Mouse (Mus musculus) embryonic facial prominence, embryonic 10.5 days (tissue): ENCODE measurements around the gene Slc5a7. TPM values are rescaled to one million over a fixed set of nuclear protein-coding genes. Genes with fewer than 3 reads are reported as not detected.

Experiments
- DNase-seq: peaks from one replicate; pipeline ENCODE4 v3.0.0-alpha.2; 2017; ENCODE audit warnings: low spot score
- H3K27ac ChIP-seq: fragments of 300-500 bp; sonication (generic); replicated peaks from 2 replicates; pipeline ENCODE4 v1.5.1; 2016; ENCODE audit warnings: mild to moderate bottlenecking
- H3K27me3 ChIP-seq: fragments of 300-500 bp; sonication (generic); replicated peaks from 2 replicates; pipeline ENCODE4 v1.6.1; 2016; ENCODE audit warnings: low read depth, mild to moderate bottlenecking; ENCODE audit not compliant: poor library complexity, severe bottlenecking
- H3K36me3 ChIP-seq: fragments of 300-500 bp; sonication (generic); replicated peaks from 2 replicates; pipeline ENCODE4 v1.6.1; 2016; ENCODE audit warnings: mild to moderate bottlenecking, moderate library complexity
- H3K4me1 ChIP-seq: fragments of 300-500 bp; sonication (generic); 2 replicates; pipeline ENCODE4 v1.6.1; 2016
- H3K4me3 ChIP-seq: fragments of 300-500 bp; sonication (generic); 2 replicates; pipeline ENCODE4 v1.5.1; 2016; ENCODE audit warnings: mild to moderate bottlenecking, moderate library complexity
- H3K9me3 ChIP-seq: fragments of 300-500 bp; sonication (generic); 2 replicates; pipeline ENCODE4 v1.6.1; 2016; ENCODE audit warnings: mild to moderate bottlenecking
- WGBS: fragments of 180-500 bp; shearing (Covaris S2); methylation state at CpG from one replicate; pipeline ENCODE4 v1.1.7; 2016; 5-methylcytosine and 5-hydroxymethylcytosine counted together
- polyA plus RNA-seq: library from polyadenylated mRNA; unstranded; fragments of >200 nt; fragmentation: Nextera tagmentation; extraction: Ambion mirVana; gene quantifications from 2 replicates; pipeline ENCODE4 v1.2.1, GENCODE M21; 2016

The Slc5a7 gene
- 0.38 and 0.45 TPM in 2 replicates for polyA plus RNA-seq

DNA sequence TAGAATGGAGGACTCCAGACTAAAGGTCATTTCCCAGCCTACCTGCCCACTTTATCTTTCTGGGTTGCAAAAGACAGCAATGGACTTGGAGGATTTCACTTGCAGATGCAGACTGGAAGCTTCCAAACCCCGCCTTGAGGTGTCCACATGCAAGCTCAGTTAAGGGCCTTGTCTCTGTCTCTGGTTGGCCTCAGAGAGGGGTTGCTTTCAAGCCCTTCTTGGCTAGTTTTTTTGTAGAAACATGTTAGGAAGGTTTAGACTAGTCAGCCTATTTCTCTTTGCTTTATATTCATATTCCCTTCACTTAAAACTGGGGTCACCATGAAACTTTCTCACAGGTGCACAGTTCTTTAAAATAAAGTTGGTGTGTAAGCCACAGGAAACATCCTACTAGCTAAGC is at the start of gene Slc5a7:
TSS of gene Slc5a7 (minus strand) at position 101 of the 400 bp plus-strand sequence.
- 50% methylated on average over 1 of the region's 1 CpGs for WGBS
- H3K27me3 ChIP-seq = peaks cover 16% of the 10 kb centered on the region
- H3K4me1 ChIP-seq = peaks cover 5% of the 10 kb centered on the region
- peak within 1 kb of the TSS; percentile 66 for H3K4me3 ChIP-seq
- no peaks in the 10 kb centered on the region for H3K36me3 ChIP-seq
- peak within 1 kb of the TSS; percentile 69 for H3K27ac ChIP-seq
- DNase-seq = no peak
- H3K9me3 ChIP-seq = no peaks in the 10 kb centered on the region

DNA sequence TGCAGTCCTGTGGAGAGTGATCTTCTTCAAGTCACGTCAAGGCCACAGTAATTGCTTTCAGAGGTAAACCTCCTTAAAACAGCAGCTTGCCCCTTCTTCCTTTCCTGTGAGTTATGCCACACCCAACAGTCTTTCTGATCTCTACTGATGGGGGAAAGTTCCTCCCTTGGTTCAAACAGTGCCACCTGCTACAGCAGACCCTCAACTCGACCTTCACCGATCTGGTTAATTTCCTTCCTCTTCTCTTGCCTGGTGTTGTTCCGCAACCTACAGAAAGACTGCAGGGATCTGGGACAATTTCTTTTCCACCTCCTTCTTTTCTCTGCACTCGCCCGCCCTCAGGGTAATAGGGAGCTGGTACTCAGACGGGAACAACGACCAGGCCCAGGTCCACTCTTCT is 48.8 kb upstream of the Slc5a7 start:
- Histone ChIP-seq H3K4me1 (no peaks in the 10 kb centered on the region), H3K27me3 (no peaks in the 10 kb centered on the region), H3K27ac (no peak overlapping the region), H3K9me3 (no peaks in the 10 kb centered on the region), H3K4me3 (no peak overlapping the region), H3K36me3 (no peaks in the 10 kb centered on the region)
- DNase-seq = no peak
- 83% methylated on average over 8 of the region's 8 CpGs for WGBS

DNA sequence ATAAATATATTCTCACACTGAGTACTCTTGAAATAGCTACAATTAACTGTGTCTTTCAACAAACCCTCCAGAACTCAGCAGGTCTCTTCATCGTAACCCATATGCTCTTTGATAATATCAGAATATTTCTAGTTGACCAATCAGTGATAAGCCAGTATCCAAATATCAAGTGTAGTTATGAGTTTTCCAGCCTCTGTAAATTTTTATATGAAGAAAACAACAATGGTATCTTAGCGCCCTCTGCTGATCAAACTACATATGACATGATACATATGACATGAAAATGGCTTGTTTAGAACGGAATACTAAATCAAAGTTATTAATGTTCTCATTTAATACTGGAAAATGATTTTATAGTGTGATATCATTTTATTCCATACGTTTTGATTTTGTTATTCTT is 44.6 kb upstream of the Slc5a7 start:
- Histone ChIP-seq H3K27ac (no peak overlapping the region), H3K4me3 (no peak overlapping the region), H3K4me1 (no peaks in the 10 kb centered on the region), H3K27me3 (no peaks in the 10 kb centered on the region), H3K9me3 (no peaks in the 10 kb centered on the region), H3K36me3 (no peaks in the 10 kb centered on the region)
- 23% methylated on average over 4 of the region's 4 CpGs for WGBS
- DNase-seq = no peak

- H3K27ac ChIP-seq = peak overlapping the region; percentile 69
- WGBS = 2% methylated on average over 37 of the region's 37 CpGs
Measured at GRCm38 (mm10) chr17:54298232-54298924, 456 bp downstream of the Slc5a7 start.

GRCm38 (mm10) chr17:54250783-54251182 is 48.1 kb downstream of the Slc5a7 start:
- no peaks in the 10 kb centered on the region for H3K36me3 ChIP-seq
- no peaks in the 10 kb centered on the region for H3K27me3 ChIP-seq
- no peak overlapping the region for H3K27ac ChIP-seq
- H3K4me1 ChIP-seq = no peaks in the 10 kb centered on the region
- DNase-seq = no peak
- no peak overlapping the region for H3K4me3 ChIP-seq
- H3K9me3 ChIP-seq = no peaks in the 10 kb centered on the region

More at GRCm38 (mm10) chr17:54298232-54298924, 456 bp downstream of the Slc5a7 start:
- Histone ChIP-seq H3K9me3 (no peaks in the 10 kb centered on the region), H3K36me3 (no peaks in the 10 kb centered on the region), H3K27me3 (peaks cover 16% of the 10 kb centered on the region), H3K4me1 (peaks cover 5% of the 10 kb centered on the region), H3K4me3 (peak overlapping the region; percentile 66)
- peak; percentile 52 for DNase-seq

DNA sequence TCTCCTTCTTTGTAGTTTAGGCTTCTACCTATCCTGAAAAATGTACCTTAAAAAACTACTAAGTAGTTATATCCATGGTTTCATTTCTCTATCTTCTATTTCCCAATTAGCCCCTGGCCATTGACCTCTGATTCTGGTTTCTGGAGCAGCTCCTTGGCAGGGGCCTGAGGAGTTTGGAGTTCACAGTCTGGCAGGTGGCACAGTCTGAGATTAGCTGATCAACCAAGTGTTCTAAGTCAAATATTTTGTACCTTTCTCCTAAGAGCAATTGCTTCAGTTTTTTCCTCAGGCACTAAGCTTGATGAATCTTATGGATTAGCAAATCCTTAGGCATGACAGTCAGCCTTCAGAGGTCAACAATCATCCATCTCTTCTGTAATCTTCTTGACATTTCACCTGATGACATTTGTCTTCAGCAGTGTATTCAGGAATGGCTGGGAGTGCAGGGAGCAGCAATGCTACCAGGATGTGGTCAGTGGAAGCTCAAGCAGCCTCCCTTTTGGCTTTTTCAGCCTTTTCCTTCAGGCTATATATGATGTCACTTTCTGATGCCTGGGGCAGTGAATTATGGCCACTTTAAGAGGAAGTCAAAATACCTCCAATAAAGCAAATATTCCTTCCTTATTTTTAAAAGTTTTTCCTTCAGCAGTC is 55.1 kb downstream of the Slc5a7 start:
- H3K4me1 ChIP-seq = no peaks in the 10 kb centered on the region
- no peaks in the 10 kb centered on the region for H3K9me3 ChIP-seq
- no peak for DNase-seq
- no peaks in the 10 kb centered on the region for H3K27me3 ChIP-seq
- H3K4me3 ChIP-seq = no peak overlapping the region
- no peak overlapping the region for H3K27ac ChIP-seq
- no peaks in the 10 kb centered on the region for H3K36me3 ChIP-seq

GRCm38 (mm10) chr17:54239435-54239834 is 59.4 kb downstream of the Slc5a7 start:
- H3K27me3 ChIP-seq = no peaks in the 10 kb centered on the region
- no peak overlapping the region for H3K4me3 ChIP-seq
- no peak for DNase-seq
- H3K4me1 ChIP-seq = no peaks in the 10 kb centered on the region
- H3K27ac ChIP-seq = no peak overlapping the region
- no peaks in the 10 kb centered on the region for H3K9me3 ChIP-seq
- 70% methylated on average over 8 of the region's 8 CpGs for WGBS
- H3K36me3 ChIP-seq = no peaks in the 10 kb centered on the region
